Mouse (Mus musculus): ENCODE measurements around the gene Olfr648. TPM values are rescaled to one million over a fixed set of nuclear protein-coding genes. Genes with fewer than 3 reads are reported as not detected.

Gene Olfr648
- 0.11 and 0.24 TPM in 2 replicates for polyA plus RNA-seq (2015; fragmentation: Nextera tagmentation; extraction: Ambion mirVana)

- no peak within 1 kb of the TSS for H3K4me2 ChIP-seq
- no peaks in the 10 kb centered on the region for H3K27me3 ChIP-seq
- no peak within 1 kb of the TSS for H3K9ac ChIP-seq
- H3K4me1 ChIP-seq = no peaks in the 10 kb centered on the region
- ATAC-seq (ENCODE audit: insufficient number of reproducible peaks, low FRiP score, low TSS enrichment, low read depth) = no peak
- WGBS = 82% methylated on average over 2 of the region's 2 CpGs
- H3K9me3 ChIP-seq = no peaks in the 10 kb centered on the region
- no peaks in the 10 kb centered on the region for H3K36me3 ChIP-seq
- no peak within 1 kb of the TSS for H3K27ac ChIP-seq
- H3K4me3 ChIP-seq = no peak within 1 kb of the TSS
Measured at GRCm38 (mm10) chr7:104183292-104183691, at the start of gene Olfr648. Gene Olfr648, minus strand, starts transcription at chr7:104183392.

- Histone ChIP-seq H3K9ac (no peak overlapping the region), H3K4me2 (no peak overlapping the region), H3K9me3 (no peaks in the 10 kb centered on the region), H3K27me3 (no peaks in the 10 kb centered on the region), H3K4me1 (no peaks in the 10 kb centered on the region), H3K27ac (no peak overlapping the region), H3K4me3 (no peak overlapping the region), H3K36me3 (no peaks in the 10 kb centered on the region)
- no peak for ATAC-seq (ENCODE audit: insufficient number of reproducible peaks, low FRiP score, low TSS enrichment, low read depth)
- WGBS = 30% methylated on average over 2 of the region's 2 CpGs
Measured at GRCm38 (mm10) chr7:104231203-104231602, 48.0 kb upstream of the Olfr648 start.

GRCm38 (mm10) chr7:104218701-104219569 is 35.7 kb upstream of the Olfr648 start, which contains the start of gene Trim6:
Gene Trim6, plus strand, starts transcription at chr7:104218793.
- peak within 1 kb of the TSS; percentile 31 for H3K4me3 ChIP-seq
- H3K27me3 ChIP-seq = no peaks in the 10 kb centered on the region
- H3K4me1 ChIP-seq = peaks cover 8% of the 10 kb centered on the region
- H3K9ac ChIP-seq = no peak within 1 kb of the TSS
- peak within 1 kb of the TSS; percentile 44 for H3K4me2 ChIP-seq
- ATAC-seq (ENCODE audit: insufficient number of reproducible peaks, low FRiP score, low TSS enrichment, low read depth) = no peak
- H3K36me3 ChIP-seq = no peaks in the 10 kb centered on the region
- H3K27ac ChIP-seq = no peak within 1 kb of the TSS
- no peaks in the 10 kb centered on the region for H3K9me3 ChIP-seq
- 3% methylated on average over 37 of the region's 37 CpGs for WGBS

- Histone ChIP-seq H3K27me3 (no peaks in the 10 kb centered on the region), H3K4me1 (peaks cover 8% of the 10 kb centered on the region), H3K4me2 (no peak overlapping the region), H3K9ac (no peak overlapping the region), H3K27ac (no peak overlapping the region), H3K36me3 (no peaks in the 10 kb centered on the region), H3K9me3 (no peaks in the 10 kb centered on the region), H3K4me3 (no peak overlapping the region)
- no peak for ATAC-seq (ENCODE audit: insufficient number of reproducible peaks, low FRiP score, low TSS enrichment, low read depth)
- 74% methylated on average over 2 of the region's 2 CpGs for WGBS
Measured at GRCm38 (mm10) chr7:104217881-104218280, 34.7 kb upstream of the Olfr648 start.

- H3K9ac ChIP-seq = no peak overlapping the region
- peaks cover 8% of the 10 kb centered on the region for H3K4me1 ChIP-seq
- no peak overlapping the region for H3K4me3 ChIP-seq
- no peak overlapping the region for H3K27ac ChIP-seq
- no peaks in the 10 kb centered on the region for H3K36me3 ChIP-seq
- no peak for ATAC-seq (ENCODE audit: insufficient number of reproducible peaks, low FRiP score, low TSS enrichment, low read depth)
- no peaks in the 10 kb centered on the region for H3K9me3 ChIP-seq
- no peak overlapping the region for H3K4me2 ChIP-seq
- H3K27me3 ChIP-seq = no peaks in the 10 kb centered on the region
- 42% methylated on average over 1 of the region's 1 CpGs for WGBS
Measured at GRCm38 (mm10) chr7:104216011-104216535, 32.9 kb upstream of the Olfr648 start.

GRCm38 (mm10) chr7:104206197-104206596 is 23.0 kb upstream of the Olfr648 start:
- Histone ChIP-seq H3K4me3 (no peak overlapping the region), H3K27ac (no peak overlapping the region), H3K27me3 (no peaks in the 10 kb centered on the region), H3K4me2 (no peak overlapping the region), H3K4me1 (no peaks in the 10 kb centered on the region), H3K36me3 (no peaks in the 10 kb centered on the region), H3K9ac (no peak overlapping the region), H3K9me3 (no peaks in the 10 kb centered on the region)
- WGBS = 87% methylated on average over 7 of the region's 7 CpGs
- ATAC-seq (ENCODE audit: insufficient number of reproducible peaks, low FRiP score, low TSS enrichment, low read depth) = no peak

- no peaks in the 10 kb centered on the region for H3K9me3 ChIP-seq
- H3K9ac ChIP-seq = no peak overlapping the region
- H3K4me1 ChIP-seq = no peaks in the 10 kb centered on the region
- H3K4me2 ChIP-seq = no peak overlapping the region
- no peak for ATAC-seq (ENCODE audit: insufficient number of reproducible peaks, low FRiP score, low TSS enrichment, low read depth)
- no peak overlapping the region for H3K27ac ChIP-seq
- 5% methylated on average over 5 of the region's 5 CpGs for WGBS
- H3K27me3 ChIP-seq = no peaks in the 10 kb centered on the region
- H3K4me3 ChIP-seq = no peak overlapping the region
- no peaks in the 10 kb centered on the region for H3K36me3 ChIP-seq
Measured at GRCm38 (mm10) chr7:104199822-104200221, 16.6 kb upstream of the Olfr648 start.

GRCm38 (mm10) chr7:104195885-104196284 is 12.7 kb upstream of the Olfr648 start, which contains the start of gene Olfr649:
Gene Olfr649, minus strand, starts transcription at chr7:104195985.
- 76% methylated on average over 6 of the region's 6 CpGs for WGBS
- Histone ChIP-seq H3K27me3 (no peaks in the 10 kb centered on the region), H3K9ac (no peak within 1 kb of the TSS), H3K27ac (no peak within 1 kb of the TSS), H3K36me3 (no peaks in the 10 kb centered on the region), H3K9me3 (no peaks in the 10 kb centered on the region), H3K4me2 (no peak within 1 kb of the TSS), H3K4me1 (no peaks in the 10 kb centered on the region), H3K4me3 (no peak within 1 kb of the TSS)
- no peak for ATAC-seq (ENCODE audit: insufficient number of reproducible peaks, low FRiP score, low TSS enrichment, low read depth)

- no peak for ATAC-seq (ENCODE audit: insufficient number of reproducible peaks, low FRiP score, low TSS enrichment, low read depth)
- Histone ChIP-seq H3K27me3 (no peaks in the 10 kb centered on the region), H3K9ac (no peak overlapping the region), H3K27ac (no peak overlapping the region), H3K36me3 (no peaks in the 10 kb centered on the region), H3K4me2 (no peak overlapping the region), H3K9me3 (no peaks in the 10 kb centered on the region), H3K4me1 (no peaks in the 10 kb centered on the region), H3K4me3 (no peak overlapping the region)
- 58% methylated on average over 9 of the region's 9 CpGs for WGBS
Measured at GRCm38 (mm10) chr7:104191275-104191674, 8.1 kb upstream of the Olfr648 start.

GRCm38 (mm10) chr7:104179074-104179473 is 4.1 kb downstream of the Olfr648 start:
- Histone ChIP-seq H3K4me3 (no peak overlapping the region), H3K27me3 (no peaks in the 10 kb centered on the region), H3K4me2 (no peak overlapping the region), H3K36me3 (no peaks in the 10 kb centered on the region), H3K27ac (no peak overlapping the region), H3K9me3 (no peaks in the 10 kb centered on the region), H3K9ac (no peak overlapping the region), H3K4me1 (no peaks in the 10 kb centered on the region)
- no peak for ATAC-seq (ENCODE audit: insufficient number of reproducible peaks, low FRiP score, low TSS enrichment, low read depth)
- WGBS = 80% methylated on average over 1 of the region's 1 CpGs

GRCm38 (mm10) chr7:104178422-104179054 is 4.7 kb downstream of the Olfr648 start:
- Histone ChIP-seq H3K4me3 (no peak overlapping the region), H3K27me3 (no peaks in the 10 kb centered on the region), H3K36me3 (no peaks in the 10 kb centered on the region), H3K9ac (no peak overlapping the region), H3K27ac (no peak overlapping the region), H3K9me3 (no peaks in the 10 kb centered on the region), H3K4me1 (no peaks in the 10 kb centered on the region), H3K4me2 (no peak overlapping the region)
- ATAC-seq (ENCODE audit: insufficient number of reproducible peaks, low FRiP score, low TSS enrichment, low read depth) = no peak
- WGBS = 68% methylated on average over 5 of the region's 5 CpGs

GRCm38 (mm10) chr7:104175085-104175484 is 8.1 kb downstream of the Olfr648 start:
- Histone ChIP-seq H3K27me3 (no peaks in the 10 kb centered on the region), H3K27ac (no peak overlapping the region), H3K4me3 (no peak overlapping the region), H3K4me1 (no peaks in the 10 kb centered on the region), H3K4me2 (no peak overlapping the region), H3K9me3 (no peaks in the 10 kb centered on the region), H3K36me3 (no peaks in the 10 kb centered on the region), H3K9ac (no peak overlapping the region)
- no peak for ATAC-seq (ENCODE audit: insufficient number of reproducible peaks, low FRiP score, low TSS enrichment, low read depth)
- WGBS = 90% methylated on average over 1 of the region's 1 CpGs

Data from limb, embryonic 15.5 days (tissue).